Mouse (Mus musculus) ES-E14 (cell line): ENCODE measurements around the gene Ptprr. TPM values are rescaled to one million over a fixed set of nuclear protein-coding genes. Genes with fewer than 3 reads are reported as not detected.

Experiments
- DNase-seq: peaks from one replicate; pipeline ENCODE4 v3.0.0-alpha.2; 2013; ENCODE audit warnings: low read depth, low spot score
- H3K27ac ChIP-seq: 2 replicates; pipeline ENCODE4 v1.5.1; 2012; ENCODE audit warnings: low read depth, mild to moderate bottlenecking, low read length, moderate library complexity, mixed read lengths; ENCODE audit not compliant: poor library complexity, insufficient read depth, severe bottlenecking
- H3K36me3 ChIP-seq: 2 replicates; pipeline ENCODE4 v1.6.1; 2012; ENCODE audit warnings: mild to moderate bottlenecking, low read length, moderate library complexity, mixed read lengths; ENCODE audit not compliant: control insufficient read depth, poor library complexity, insufficient read depth, severe bottlenecking
- H3K4me1 ChIP-seq, 2 experiments: fragments of 150-350 bp in 1 of 2; sonication (generic) in 1 of 2; 2 replicates each; pipeline ENCODE4 v1.6.1; 2012; ENCODE audit warnings: low read length in 2 of 2, mild to moderate bottlenecking in 1 of 2, mixed read lengths in 1 of 2; ENCODE audit not compliant: control insufficient read depth in 2 of 2, insufficient read depth in 2 of 2, poor library complexity in 1 of 2
- H3K4me3 ChIP-seq, 2 experiments: fragments of 150-350 bp in 1 of 2; sonication (generic) in 1 of 2; 2 replicates each; pipeline ENCODE4 v1.5.1; 2012; ENCODE audit warnings: low read length in 2 of 2, low read depth in 1 of 2, mild to moderate bottlenecking in 1 of 2, mixed read lengths in 1 of 2; ENCODE audit not compliant: insufficient read depth in 1 of 2, poor library complexity in 1 of 2, severe bottlenecking in 1 of 2
- H3K9ac ChIP-seq: 2 replicates; pipeline ENCODE4 v1.6.1; 2012; ENCODE audit warnings: low read depth, mild to moderate bottlenecking, low read length, mixed read lengths; ENCODE audit not compliant: poor library complexity, insufficient read depth, severe bottlenecking
- H3K9me3 ChIP-seq: fragments of 150-350 bp; sonication (generic); 2 replicates; pipeline ENCODE4 v1.6.1; 2012; ENCODE audit warnings: low read depth, mild to moderate bottlenecking, low read length; ENCODE audit not compliant: control insufficient read depth, insufficient read depth
- CHD2 ChIP-seq: IDR thresholded peaks from 2 replicates; pipeline ENCODE4 v1.6.1; 2014; ENCODE audit warnings: mild to moderate bottlenecking, low read depth, low read length, inconsistent platforms
- HCFC1 ChIP-seq: IDR thresholded peaks from 2 replicates; pipeline ENCODE4 v1.6.1; 2012; ENCODE audit warnings: low read length, inconsistent platforms, borderline replicate concordance; ENCODE audit not compliant: insufficient read depth
- MAFK ChIP-seq: IDR thresholded peaks from 2 replicates; pipeline ENCODE4 v1.6.1; 2014; ENCODE audit warnings: mild to moderate bottlenecking, low read depth, low read length, inconsistent platforms; ENCODE audit not compliant: insufficient read depth
- ZC3H11A ChIP-seq: IDR thresholded peaks from 2 replicates; pipeline ENCODE4 v1.6.1; 2012; ENCODE audit warnings: low read depth, mild to moderate bottlenecking, inconsistent platforms, low read length, borderline replicate concordance
- ZNF384 ChIP-seq: IDR thresholded peaks from 2 replicates; pipeline ENCODE4 v1.6.1; 2012; ENCODE audit warnings: low read depth, low read length, inconsistent platforms
- in situ Hi-C, 2 experiments: fragments of 600-800 bp; cut with MboI; formaldehyde crosslinking; loops; one replicate each; pipeline ENCODE4 v1.15.1; 2025; ENCODE audit warnings: low sequenced_read_pairs in 2 of 2, inconsistent platforms in 1 of 2; ENCODE audit not compliant: unreplicated experiment in 2 of 2
- total RNA-seq: library from RNA; depleted of rRNA; stranded (reverse); fragments of 300-350 nt; gene quantifications from 2 replicates; pipeline ENCODE4 v1.2.3, GENCODE M21; 2012

Gene Ptprr
- total RNA-seq, 1 experiment, result 0.13 TPM

DNA sequence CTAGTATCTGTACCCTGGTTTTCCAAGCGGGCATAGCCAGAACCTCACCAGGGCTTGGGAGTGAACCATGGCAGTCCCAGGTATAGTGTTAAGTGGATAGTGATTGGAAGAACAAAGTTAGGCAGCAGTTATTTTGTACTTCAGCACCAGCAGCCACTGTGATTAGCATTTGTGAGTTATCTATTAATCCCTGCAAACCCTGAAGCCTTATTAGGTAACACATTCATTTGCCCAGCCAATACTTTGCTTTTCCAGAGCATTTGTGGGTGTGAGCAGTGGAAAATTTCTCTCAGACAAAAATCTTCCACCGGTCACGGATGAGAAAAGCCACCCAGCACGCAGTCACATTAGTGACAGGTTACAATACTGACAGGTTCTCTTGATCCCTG, 249.4 kb downstream of the Ptprr start:
- H3K4me1 ChIP-seq, result peaks cover 0 to 4% of the 10 kb centered on the region in 2 experiments; a peak in 1 of 4 replicates

DNA sequence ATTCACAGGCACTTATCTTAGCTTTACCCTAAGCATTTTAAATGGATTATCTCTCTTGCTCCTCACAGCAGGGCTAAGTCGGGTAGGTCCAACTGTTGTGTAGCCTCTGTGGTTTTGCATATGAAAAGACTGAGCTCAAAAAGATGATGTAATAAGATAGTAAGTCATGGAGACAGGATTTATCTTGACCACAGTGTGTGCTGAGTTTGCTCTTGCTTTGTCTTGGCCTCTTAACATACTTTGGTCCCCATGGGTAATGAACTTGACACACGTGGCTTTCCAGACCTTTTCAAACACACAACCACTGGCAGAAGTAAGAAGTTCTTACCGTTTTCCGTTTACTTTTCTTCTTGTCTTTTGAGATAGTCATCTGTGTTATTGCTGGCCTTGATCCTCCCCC, 250.3 kb downstream of the Ptprr start:
- H3K36me3 ChIP-seq, result no peaks in the 10 kb centered on the region
- H3K4me1 ChIP-seq, result peaks cover 0 to 4% of the 10 kb centered on the region in 2 experiments; a peak in 1 of 4 replicates
- no peaks in the 10 kb centered on the region for H3K9me3 ChIP-seq
- no peak for TF ChIP-seq HCFC1
- no peak for TF ChIP-seq MAFK
- TF ChIP-seq ZNF384, result no peak
- TF ChIP-seq ZC3H11A, result no peak
- no peak for TF ChIP-seq CHD2
- no peak overlapping the region for H3K27ac ChIP-seq
- no peak overlapping the region for H3K4me3 ChIP-seq
- no peak overlapping the region for H3K9ac ChIP-seq
- in situ Hi-C loops, result no loop called here
- no peak for DNase-seq

More for the DNA sequence above, 249.4 kb downstream of the Ptprr start:
- Histone ChIP-seq H3K9me3 (no peaks in the 10 kb centered on the region), H3K36me3 (no peaks in the 10 kb centered on the region), H3K4me3 (no peak overlapping the region), H3K9ac (no peak overlapping the region), H3K27ac (no peak overlapping the region)
- no peak for DNase-seq
- TF ChIP-seq CHD2 (no peak), ZNF384 (no peak), HCFC1 (no peak), ZC3H11A (no peak), MAFK (no peak)
- in situ Hi-C loops, result no loop called here

DNA sequence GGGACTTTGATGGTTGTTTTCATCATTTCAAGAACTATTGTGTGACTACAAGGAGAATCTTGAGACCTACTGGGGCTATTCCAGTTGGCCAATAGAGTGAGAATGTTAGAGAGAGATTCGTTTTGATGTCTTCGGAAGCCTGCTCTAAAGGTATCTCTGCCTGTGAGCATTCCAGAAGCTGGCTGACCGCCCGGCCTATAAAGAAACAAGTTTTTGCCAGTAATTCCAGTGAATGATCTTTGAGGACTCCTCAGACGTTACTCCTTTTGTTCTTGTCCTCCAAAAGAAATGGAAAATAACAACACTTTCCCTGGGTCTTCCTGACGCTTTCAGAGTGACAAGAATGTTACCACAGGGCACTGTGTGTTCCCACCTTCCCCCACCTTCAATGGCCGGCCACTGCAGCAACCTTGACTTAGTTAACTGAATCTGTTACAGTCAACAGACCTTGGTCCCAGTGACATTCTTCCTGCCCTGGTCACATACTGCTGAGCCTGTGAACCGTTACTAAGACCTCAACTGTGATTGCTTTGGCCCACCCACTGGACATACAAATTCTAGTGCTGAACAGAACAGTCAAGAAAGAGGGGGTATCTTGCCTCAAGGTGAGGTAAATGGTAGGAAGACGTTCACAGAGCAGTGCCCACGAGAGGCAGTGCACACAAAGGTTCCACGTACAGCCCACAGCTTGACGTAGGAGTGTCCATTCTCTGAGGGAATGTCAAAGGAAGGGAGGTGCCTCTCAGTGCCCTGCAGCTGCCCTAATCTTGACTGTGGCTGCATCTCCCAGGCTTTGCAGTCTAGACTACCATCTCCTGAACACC, 252.8 kb downstream of the Ptprr start:
- in situ Hi-C loops, result no loop called here
- H3K4me1 ChIP-seq, result peaks cover 0 to 4% of the 10 kb centered on the region in 2 experiments; a peak in 1 of 4 replicates
- no peak for TF ChIP-seq ZC3H11A
- TF ChIP-seq CHD2, result no peak
- TF ChIP-seq MAFK, result no peak
- TF ChIP-seq ZNF384, result no peak
- TF ChIP-seq HCFC1, result no peak
- no peaks in the 10 kb centered on the region for H3K9me3 ChIP-seq
- H3K36me3 ChIP-seq, result no peaks in the 10 kb centered on the region
- H3K27ac ChIP-seq, result no peak overlapping the region
- DNase-seq, result no peak
- H3K9ac ChIP-seq, result no peak overlapping the region
- H3K4me3 ChIP-seq, result no peak overlapping the region

DNA sequence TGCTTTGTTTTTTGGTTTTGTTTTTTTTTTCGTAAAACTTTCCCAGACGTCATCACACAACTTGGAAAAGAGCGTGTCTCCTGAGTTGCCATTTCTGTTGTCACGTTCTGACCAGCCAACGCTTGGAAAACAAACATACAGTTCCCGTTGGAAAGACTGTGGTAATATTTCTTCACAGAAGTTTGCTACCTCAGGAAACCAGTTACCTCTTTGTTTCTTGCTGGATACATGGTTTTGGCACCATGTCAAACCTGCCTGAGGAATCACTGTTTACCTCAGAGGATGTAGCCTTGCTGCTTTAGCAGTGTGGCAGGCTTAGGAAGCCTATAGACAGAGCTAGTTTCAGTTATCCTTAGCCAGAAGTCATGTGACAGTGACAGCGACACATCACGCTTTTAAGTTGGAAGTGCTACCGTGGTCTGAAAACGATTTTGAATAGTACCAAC, 253.5 kb downstream of the Ptprr start:
- in situ Hi-C loops, result no loop called here
- H3K9ac ChIP-seq, result no peak overlapping the region
- H3K27ac ChIP-seq, result no peak overlapping the region
- H3K9me3 ChIP-seq, result no peaks in the 10 kb centered on the region
- no peak overlapping the region for H3K4me3 ChIP-seq
- peaks cover 0 to 4% of the 10 kb centered on the region in 2 experiments; a peak in 1 of 4 replicates for H3K4me1 ChIP-seq
- TF ChIP-seq ZNF384 (no peak), HCFC1 (no peak), ZC3H11A (no peak), MAFK (no peak), CHD2 (no peak)
- no peak for DNase-seq
- H3K36me3 ChIP-seq, result no peaks in the 10 kb centered on the region
